Mouse (Mus musculus): ENCODE results near the gene Pfn3.

DNA sequence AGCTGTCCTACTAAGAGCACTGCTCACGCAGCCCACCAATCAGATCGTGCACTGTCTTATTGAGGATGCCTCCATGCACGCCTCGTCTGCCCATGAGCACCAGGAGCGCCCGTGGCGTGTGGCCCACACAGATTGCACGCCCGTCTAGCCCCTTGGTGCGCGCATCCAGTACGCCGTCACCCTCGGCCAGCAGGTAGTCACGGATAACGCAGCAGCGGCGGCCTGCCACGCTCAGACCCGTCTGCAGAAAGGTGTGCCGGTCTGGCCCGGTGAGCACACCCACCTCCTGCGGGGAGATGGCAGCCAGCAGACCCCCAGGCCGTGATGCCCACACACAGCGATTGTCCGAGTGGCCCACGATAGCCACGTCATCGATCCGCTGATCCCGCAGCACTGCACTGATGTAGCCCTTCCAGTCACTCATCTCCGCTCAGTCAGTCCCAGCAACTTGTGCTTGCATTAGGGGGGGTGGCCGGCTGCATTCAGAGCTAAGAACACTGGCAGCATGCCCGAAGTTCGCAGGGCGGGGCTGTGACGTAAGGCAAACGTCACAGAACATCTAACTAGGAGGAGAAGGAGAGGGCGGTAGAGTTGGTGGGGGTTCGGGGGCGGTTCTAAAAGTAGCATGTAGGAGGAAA, at the start of gene Pfn3:
- TF ChIP-seq GATA1 (IDR thresholded peaks at IDR 0.05; ENCODE audit: low read length), result no peak
- TF ChIP-seq TAL1 (IDR thresholded peaks at IDR 0.05; ENCODE audit: low read length), result no peak
